Mouse (Mus musculus): ENCODE results near the gene Ankrd28.
"Not testable (repeated sequence)": the region's sequence is repeated elsewhere in the genome, so short reads cannot be mapped to it uniquely, and the experiment has no call there.

The Ankrd28 gene

GRCm38 (mm10) chr14:31830571-31831369 is at the start of gene Ankrd28:
Gene Ankrd28 (minus strand): TSS chr14:31830651.
- peak; percentile 97 for DNase-seq (ENCODE audit: low spot score)

- DNase-seq (ENCODE audit: low spot score) = no peak
These were observed 49.0 kb upstream of the Ankrd28 start for GRCm38 (mm10) chr14:31879456-31879855.

GRCm38 (mm10) chr14:31872130-31872529 is 41.7 kb upstream of the Ankrd28 start:
- no peak for DNase-seq (ENCODE audit: low spot score)

- DNase-seq (ENCODE audit: low spot score) = no peak
These were observed 40.0 kb upstream of the Ankrd28 start for GRCm38 (mm10) chr14:31870436-31870835.

GRCm38 (mm10) chr14:31868591-31868990 is 38.1 kb upstream of the Ankrd28 start:
- DNase-seq (ENCODE audit: low spot score) = no peak

- not testable (repeated sequence) for DNase-seq (ENCODE audit: low spot score)
These were observed 35.9 kb upstream of the Ankrd28 start for GRCm38 (mm10) chr14:31866366-31866765.

GRCm38 (mm10) chr14:31858679-31859078 is 28.2 kb upstream of the Ankrd28 start:
- no peak for DNase-seq (ENCODE audit: low spot score)

GRCm38 (mm10) chr14:31857096-31857975 is 26.9 kb upstream of the Ankrd28 start:
- DNase-seq (ENCODE audit: low spot score) = no peak

- DNase-seq (ENCODE audit: low spot score) = no peak
These were observed 25.6 kb upstream of the Ankrd28 start for GRCm38 (mm10) chr14:31856007-31856406.

- no peak for DNase-seq (ENCODE audit: low spot score)
These were observed 24.2 kb upstream of the Ankrd28 start for GRCm38 (mm10) chr14:31854667-31855066.

GRCm38 (mm10) chr14:31843571-31843970 is 13.1 kb upstream of the Ankrd28 start:
- no peak for DNase-seq (ENCODE audit: low spot score)

GRCm38 (mm10) chr14:31832022-31832421 is 1.6 kb upstream of the Ankrd28 start:
- no peak for DNase-seq (ENCODE audit: low spot score)

- peak; percentile 52 for DNase-seq (ENCODE audit: low spot score)
These were observed 890 bp upstream of the Ankrd28 start for GRCm38 (mm10) chr14:31831370-31831712.

GRCm38 (mm10) chr14:31829761-31830562 is 489 bp downstream of the Ankrd28 start:
- DNase-seq (ENCODE audit: low spot score) = peak; percentile 46

GRCm38 (mm10) chr14:31827221-31827620 is 3.2 kb downstream of the Ankrd28 start:
- no peak for DNase-seq (ENCODE audit: low spot score)

- DNase-seq (ENCODE audit: low spot score) = no peak
These were observed 20.5 kb downstream of the Ankrd28 start for GRCm38 (mm10) chr14:31809942-31810341.

GRCm38 (mm10) chr14:31803791-31804190 is 26.7 kb downstream of the Ankrd28 start:
- no peak for DNase-seq (ENCODE audit: low spot score)

- no peak for DNase-seq (ENCODE audit: low spot score)
These were observed 29.5 kb downstream of the Ankrd28 start for GRCm38 (mm10) chr14:31800976-31801375.

- no peak for DNase-seq (ENCODE audit: low spot score)
These were observed 30.0 kb downstream of the Ankrd28 start for GRCm38 (mm10) chr14:31800446-31800845.

- DNase-seq (ENCODE audit: low spot score) = no peak
These were observed 31.5 kb downstream of the Ankrd28 start for GRCm38 (mm10) chr14:31798937-31799336.

GRCm38 (mm10) chr14:31795535-31795934 is 34.9 kb downstream of the Ankrd28 start:
- no peak for DNase-seq (ENCODE audit: low spot score)

- no peak for DNase-seq (ENCODE audit: low spot score)
These were observed 35.7 kb downstream of the Ankrd28 start for GRCm38 (mm10) chr14:31794776-31795126.
